Comparison of ENCODE assay signal across 8 mouse cellular contexts in genomic region chr2:118478833-118479549, GRCm38 (mm10). TPM values are rescaled to one million over a fixed set of nuclear protein-coding genes. Genes with fewer than 3 reads are reported as not detected.
A peak's percentile ranks its signal among the peaks of the same experiment; 100 is the strongest.
DNase-seq lines count a peak whose midpoint lies in the region; ATAC-seq and TF ChIP-seq lines count a peak whose summit lies in the region.

No protein-coding gene starts in this region.

- ATAC-seq in cerebellum, adult (ENCODE audit: insufficient number of reproducible peaks, low FRiP score, low TSS enrichment) = peak; percentile 26; the same call in 1 of the 2 replicates
- ATAC-seq in intestine, embryonic 15.5 days = no peak; the same call in 1 of the 2 replicates

- peak overlapping the region; percentile 81 for H3K4me2 ChIP-seq in intestine, embryonic 15.5 days (replicated peaks)
- H3K4me2 ChIP-seq in myocyte (ENCODE audit: low read depth) = peak overlapping the region; percentile 92

- no peaks in the 10 kb centered on the region for H3K9me3 ChIP-seq in intestine, embryonic 15.5 days

- H3ac ChIP-seq in myocyte (ENCODE audit: control insufficient read depth, insufficient read length) = peak overlapping the region; percentile 15

- H3K27ac ChIP-seq in intestine, embryonic 15.5 days = peak overlapping the region; percentile 75

- H3K79me2 ChIP-seq in myocyte (ENCODE audit: control insufficient read depth, insufficient read depth) = peaks cover 12% of the 10 kb centered on the region

- no peaks in the 10 kb centered on the region for H3K27me3 ChIP-seq in intestine, embryonic 15.5 days (replicated peaks)
- no peaks in the 10 kb centered on the region for H3K27me3 ChIP-seq in myocyte (ENCODE audit: control insufficient read depth, insufficient read depth, insufficient read length)

- peak overlapping the region; percentile 85 for H3K9ac ChIP-seq in intestine, embryonic 15.5 days

- H3K4me1 ChIP-seq in intestine, embryonic 15.5 days (replicated peaks) = peaks cover 11% of the 10 kb centered on the region

- no peak for DNase-seq in cerebellum, adult 9-11 months
- DNase-seq in right cerebral cortex, postnatal 4 days = peak; percentile 14
- DNase-seq in right cerebral cortex, adult 18-20 months = no peak
- DNase-seq in left cerebral cortex, adult 9 months (ENCODE audit: low spot score in 2 of 2) = no peak
- no peak for DNase-seq in left cerebral cortex, postnatal 10 days (ENCODE audit: extremely low spot score in 1 of 2, low spot score in 2 of 2)

- peak overlapping the region; percentile 84 for H3K4me3 ChIP-seq in intestine, embryonic 15.5 days (replicated peaks)
- peak overlapping the region; percentile 38 for H3K4me3 ChIP-seq in myocyte

- peaks cover 11% of the 10 kb centered on the region; the same call in 1 of the 2 replicates for H3K36me3 ChIP-seq in intestine, embryonic 15.5 days
- peaks cover 23% of the 10 kb centered on the region for H3K36me3 ChIP-seq in myocyte (ENCODE audit: control insufficient read depth, insufficient read depth)

- TF ChIP-seq POLR2A in myocyte (IDR thresholded peaks at IDR 0.05; ENCODE audit: insufficient read length, low read depth) = no peak

- intact Hi-C loops in left cerebral cortex, postnatal 10 days (cut with DNase I) = no loop called here

- 1% methylated on average over 52 of the region's 52 CpGs for WGBS in intestine, embryonic 15.5 days

TF ChIP-seq in myocyte, 11 proteins besides CTCF, POLR2A, EP300 and RAD21:
- TF ChIP-seq MYOG (IDR thresholded peaks at IDR 0.05; ENCODE audit: control insufficient read depth in 1 of 3, insufficient read depth in 1 of 3, insufficient read length in 2 of 3, low read depth in 2 of 3) (no peak), USF1 (IDR thresholded peaks at IDR 0.05; ENCODE audit: low read depth) (no peak), REST (IDR thresholded peaks at IDR 0.05; ENCODE audit: insufficient read depth, insufficient read length) (no peak), E2F4 (IDR thresholded peaks at IDR 0.05; ENCODE audit: insufficient read depth) (no peak), TCF12 (IDR thresholded peaks at IDR 0.05; ENCODE audit: insufficient read depth, poor library complexity, severe bottlenecking) (no peak), SRF (IDR thresholded peaks at IDR 0.05; ENCODE audit: control insufficient read depth, insufficient read length, low read depth) (no peak), TCF3 (IDR thresholded peaks at IDR 0.05; ENCODE audit: insufficient read length, low read depth) (no peak), MAX (IDR thresholded peaks at IDR 0.05; ENCODE audit: low read depth) (no peak), CEBPB (IDR thresholded peaks at IDR 0.05; ENCODE audit: insufficient read depth, poor library complexity, severe bottlenecking) (no peak), POLR2AphosphoS2 (IDR thresholded peaks at IDR 0.05; ENCODE audit: insufficient read length, low read depth) (no peak), MYOD1 (IDR thresholded peaks at IDR 0.05; ENCODE audit: control insufficient read depth in 1 of 3, insufficient read length in 2 of 3, low read depth in 2 of 3) (no peak)
TF ChIP-seq in myocyte: peak in this region for 0.

RNA-seq across cellular contexts. Expression of gene Srp14, which starts 0.5 kb away (rescaled TPM):
- 196 and 209 TPM in 2 replicates for polyA plus RNA-seq in intestine, embryonic 15.5 days (2015; fragmentation: Nextera tagmentation; extraction: Ambion mirVana)
- 311 TPM for polyA plus RNA-seq in myocyte (2012; fragmentation: generic; extraction: Trizol)
- total RNA-seq in left cerebral cortex, postnatal 10 days (2021) = 100 to 1,000 TPM; 159 to 171 TPM
